Mouse (Mus musculus) stomach, postnatal 0 days (tissue): ENCODE measurements around the gene Tfeb. TPM values are rescaled to one million over a fixed set of nuclear protein-coding genes. Genes with fewer than 3 reads are reported as not detected.

Source experiments
- ATAC-seq: fragments of 200-750 bp; cut with Nextera tagmentation; 2 replicates; pipeline ENCODE4 v1.8.0; 2017; ENCODE audit not compliant: low FRiP score, low TSS enrichment
- DNase-seq: peaks from one replicate; pipeline ENCODE4 v3.0.0-alpha.2; 2016; ENCODE audit warnings: low spot score
- H3K27ac ChIP-seq: fragments of 300-500 bp; sonication (generic); replicated peaks from 2 replicates; pipeline ENCODE4 v1.5.1; 2014; ENCODE audit warnings: mild to moderate bottlenecking, control low read depth
- H3K27me3 ChIP-seq: fragments of 300-500 bp; sonication (generic); 2 replicates; pipeline ENCODE4 v1.6.1; 2014; ENCODE audit warnings: low read length; ENCODE audit not compliant: control insufficient read depth, insufficient read depth
- H3K36me3 ChIP-seq: fragments of 300-500 bp; sonication (generic); 2 replicates; pipeline ENCODE4 v1.6.1; 2014; ENCODE audit warnings: low read length, mixed read lengths; ENCODE audit not compliant: control insufficient read depth, insufficient read depth
- H3K4me1 ChIP-seq: fragments of 300-500 bp; sonication (generic); replicated peaks from 2 replicates; pipeline ENCODE4 v1.6.1; 2014; ENCODE audit warnings: antibody characterized with exemption; ENCODE audit not compliant: control insufficient read depth, insufficient read depth
- H3K4me2 ChIP-seq: fragments of 300-500 bp; sonication (generic); replicated peaks from 2 replicates; pipeline ENCODE4 v1.6.1; 2014; ENCODE audit warnings: low read depth, mild to moderate bottlenecking, control low read depth, moderate library complexity
- H3K4me3 ChIP-seq: fragments of 300-500 bp; sonication (generic); 2 replicates; pipeline ENCODE4 v1.5.1; 2014; ENCODE audit warnings: low read depth, low read length, control low read depth
- H3K9ac ChIP-seq: fragments of 300-500 bp; sonication (generic); 2 replicates; pipeline ENCODE4 v1.6.1; 2014; ENCODE audit warnings: mild to moderate bottlenecking, low read length, control low read depth, mixed read lengths
- H3K9me3 ChIP-seq: fragments of 300-500 bp; sonication (generic); 2 replicates; pipeline ENCODE4 v1.6.1; 2016; ENCODE audit warnings: low read length; ENCODE audit not compliant: control insufficient read depth
- CTCF ChIP-seq: IDR thresholded peaks from 2 replicates; pipeline ENCODE4 v1.5.1; 2016; ENCODE audit warnings: antibody characterized with exemption, low read depth, mild to moderate bottlenecking, moderate library complexity
- EP300 ChIP-seq: optimal IDR thresholded peaks from 2 replicates; pipeline ENCODE3; 2016; ENCODE audit warnings: antibody characterized with exemption
- WGBS: fragments of 180-500 bp; shearing (Covaris S2); extraction: QIAGEN DNeasy Blood & Tissue Kit; methylation state at CpG from one replicate; pipeline ENCODE4 v1.1.7; 2014; 5-methylcytosine and 5-hydroxymethylcytosine counted together
- polyA plus RNA-seq: library from polyadenylated mRNA; unstranded; fragments of >200 nt; fragmentation: Nextera tagmentation; extraction: Ambion mirVana; gene quantifications from 2 replicates; pipeline ENCODE4 v1.2.1, GENCODE M21; 2015

Gene Tfeb
- polyA plus RNA-seq, 1 experiment from 2014 or later, result 10.4 TPM

DNA sequence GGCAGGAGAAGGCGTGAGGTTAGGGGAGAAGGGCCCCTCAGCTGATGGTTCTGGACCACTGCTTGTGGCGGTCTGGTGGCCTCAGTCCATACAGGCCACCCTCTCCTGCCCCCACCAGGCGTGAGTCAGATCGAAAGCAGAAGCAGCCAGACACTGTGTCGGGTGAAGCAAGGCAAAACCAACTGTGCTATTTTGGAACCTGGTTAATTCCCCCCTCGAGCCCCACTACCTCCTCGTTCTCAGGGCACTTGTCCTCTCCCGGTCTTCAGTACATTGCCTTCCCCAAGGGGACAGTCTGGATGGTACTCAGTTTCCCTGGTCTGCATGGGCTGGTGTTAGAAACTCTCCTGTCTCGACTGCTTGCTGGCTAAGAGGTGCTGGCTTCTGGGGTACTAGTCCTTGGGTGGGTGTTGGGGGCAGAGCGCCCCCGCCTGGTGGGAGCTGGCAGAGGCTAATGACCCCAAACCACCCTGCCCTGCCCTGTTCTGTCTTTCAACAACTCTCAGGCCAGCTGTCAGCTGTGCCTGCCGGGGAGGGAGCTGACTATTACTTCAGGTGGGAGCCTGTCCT, 32.0 kb downstream of the Tfeb start:
- no peak overlapping the region for H3K9ac ChIP-seq
- no peak overlapping the region for H3K27ac ChIP-seq
- H3K36me3 ChIP-seq, result no peaks in the 10 kb centered on the region
- H3K4me3 ChIP-seq, result no peak overlapping the region
- DNase-seq (peak; percentile 43), ATAC-seq (peak; percentile 30; the same call in 1 of the 2 replicates)
- WGBS, result 50% methylated on average over 12 of the region's 12 CpGs
- TF ChIP-seq CTCF (peak; percentile 39), EP300 (no peak)
- no peaks in the 10 kb centered on the region for H3K9me3 ChIP-seq
- H3K4me1 ChIP-seq, result peaks cover under 1% of the 10 kb centered on the region; the same call in 1 of the 2 replicates
- H3K27me3 ChIP-seq, result no peaks in the 10 kb centered on the region
- H3K4me2 ChIP-seq, result no peak overlapping the region

DNA sequence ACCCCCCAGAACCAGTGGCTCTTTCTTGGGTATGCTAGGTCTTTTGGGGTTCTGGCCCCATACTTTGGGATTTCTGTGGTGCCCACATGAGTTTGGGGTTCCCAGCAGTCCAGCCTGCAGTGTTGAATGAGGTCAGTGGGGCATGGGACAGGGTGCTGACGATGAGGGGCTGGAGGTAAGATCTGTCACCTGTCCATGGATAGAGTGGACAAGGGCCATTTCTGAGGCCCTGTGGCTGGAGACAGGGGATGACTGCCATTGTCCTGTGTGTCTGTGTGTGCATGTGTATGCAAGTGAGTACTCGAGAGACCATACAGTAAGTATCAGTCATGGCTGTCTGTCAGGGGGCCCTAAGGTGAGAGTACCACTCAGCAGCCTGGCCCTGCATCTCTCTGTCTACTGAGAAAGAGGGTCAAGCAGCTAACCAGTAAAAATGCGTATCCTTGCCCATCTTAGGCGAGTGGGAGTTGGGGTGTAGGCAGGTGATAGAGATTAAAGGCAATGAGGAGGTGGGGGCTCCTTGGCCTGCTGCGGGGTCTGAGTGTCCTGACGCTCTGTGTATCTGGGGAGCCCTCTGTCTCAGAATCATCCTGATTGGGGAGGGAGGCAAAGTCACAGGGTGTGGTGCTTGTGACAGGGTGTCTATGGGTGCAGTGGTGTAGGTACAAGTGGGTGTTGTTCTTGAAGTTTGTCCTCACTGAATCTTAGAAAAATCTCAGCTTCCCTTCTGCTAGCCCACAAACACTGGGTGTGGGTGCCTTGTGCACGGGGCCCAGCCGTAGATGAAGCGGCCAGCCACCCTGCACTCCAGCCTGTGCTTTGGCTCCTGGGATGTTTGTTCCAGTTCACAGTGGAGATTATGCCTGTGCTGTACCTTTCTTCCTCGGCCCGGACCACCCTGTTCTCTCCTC, 32.8 kb downstream of the Tfeb start:
- ATAC-seq (no peak), DNase-seq (no peak)
- H3K9me3 ChIP-seq, result no peaks in the 10 kb centered on the region
- H3K36me3 ChIP-seq, result no peaks in the 10 kb centered on the region
- no peak overlapping the region for H3K4me3 ChIP-seq
- no peaks in the 10 kb centered on the region for H3K27me3 ChIP-seq
- H3K9ac ChIP-seq, result no peak overlapping the region
- WGBS, result 65% methylated on average over 11 of the region's 11 CpGs
- H3K27ac ChIP-seq, result no peak overlapping the region
- H3K4me2 ChIP-seq, result no peak overlapping the region
- H3K4me1 ChIP-seq, result no peaks in the 10 kb centered on the region
- TF ChIP-seq CTCF (no peak), EP300 (no peak)

DNA sequence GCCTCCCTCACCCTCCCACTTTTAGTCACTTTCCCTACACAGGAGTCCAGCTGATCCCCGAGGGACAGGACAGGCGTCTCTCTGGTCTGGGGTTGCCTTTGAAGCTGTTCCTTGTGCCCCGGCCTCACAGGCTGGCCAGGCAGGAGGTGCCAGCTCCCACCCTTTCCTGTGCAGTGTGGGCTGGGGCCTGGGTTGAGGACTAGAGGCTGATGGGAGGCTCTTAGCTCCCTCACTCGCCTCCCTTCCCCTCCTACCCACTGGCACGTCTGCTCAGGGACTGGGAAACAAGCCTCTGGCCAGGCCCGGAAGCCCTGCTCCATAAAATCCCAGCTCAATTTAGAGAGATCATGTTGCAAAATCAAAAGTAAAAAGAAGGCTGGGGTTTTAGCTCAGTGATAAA, 36.8 kb downstream of the Tfeb start:
- TF ChIP-seq EP300, result no peak
- TF ChIP-seq CTCF, result no peak
- Histone ChIP-seq H3K9ac (no peak overlapping the region), H3K9me3 (no peaks in the 10 kb centered on the region), H3K36me3 (no peaks in the 10 kb centered on the region), H3K27me3 (no peaks in the 10 kb centered on the region), H3K27ac (no peak overlapping the region), H3K4me3 (no peak overlapping the region), H3K4me1 (no peaks in the 10 kb centered on the region), H3K4me2 (no peak overlapping the region)
- 71% methylated on average over 6 of the region's 6 CpGs for WGBS
- ATAC-seq, result no peak
- no peak for DNase-seq

GRCm38 (mm10) chr17:47777141-47777540, 40.3 kb downstream of the Tfeb start:
- Histone ChIP-seq H3K4me2 (no peak overlapping the region), H3K27ac (no peak overlapping the region), H3K4me1 (no peaks in the 10 kb centered on the region), H3K36me3 (no peaks in the 10 kb centered on the region), H3K27me3 (no peaks in the 10 kb centered on the region), H3K9me3 (no peaks in the 10 kb centered on the region), H3K9ac (no peak overlapping the region), H3K4me3 (no peak overlapping the region)
- TF ChIP-seq CTCF, result no peak
- DNase-seq (no peak), ATAC-seq (no peak)
- WGBS, result 56% methylated on average over 2 of the region's 2 CpGs

GRCm38 (mm10) chr17:47780470-47780869, 43.6 kb downstream of the Tfeb start:
- H3K4me3 ChIP-seq, result no peak overlapping the region
- no peaks in the 10 kb centered on the region for H3K27me3 ChIP-seq
- H3K4me1 ChIP-seq, result no peaks in the 10 kb centered on the region
- 79% methylated on average over 10 of the region's 10 CpGs for WGBS
- no peaks in the 10 kb centered on the region for H3K9me3 ChIP-seq
- DNase-seq (no peak), ATAC-seq (no peak)
- H3K4me2 ChIP-seq, result no peak overlapping the region
- H3K27ac ChIP-seq, result peak overlapping the region; percentile 35; the same call in 1 of the 2 replicates
- no peaks in the 10 kb centered on the region for H3K36me3 ChIP-seq
- H3K9ac ChIP-seq, result no peak overlapping the region
- TF ChIP-seq EP300 (no peak), CTCF (no peak)

DNA sequence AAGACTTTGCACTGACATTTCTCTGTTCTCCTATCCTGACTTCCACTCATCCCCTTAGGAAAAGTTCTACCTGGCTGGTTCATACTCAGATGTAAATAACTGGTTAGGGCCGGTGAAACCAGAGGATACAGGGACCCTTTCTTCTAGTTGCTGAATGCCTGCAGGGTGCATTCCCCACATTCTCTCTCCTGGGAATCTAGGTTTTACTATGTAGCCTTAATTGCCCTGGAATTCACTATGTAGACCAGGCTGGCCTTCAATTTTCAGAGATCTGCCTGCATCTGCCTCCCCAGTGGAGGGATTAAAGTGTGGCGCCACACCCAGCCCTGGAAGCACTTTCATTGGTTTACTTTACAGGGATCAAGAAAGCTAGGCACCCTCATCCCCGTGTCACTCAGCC, 45.7 kb downstream of the Tfeb start:
- Histone ChIP-seq H3K4me1 (no peaks in the 10 kb centered on the region), H3K9ac (no peak overlapping the region), H3K27me3 (no peaks in the 10 kb centered on the region), H3K4me3 (no peak overlapping the region), H3K9me3 (no peaks in the 10 kb centered on the region), H3K27ac (no peak overlapping the region), H3K4me2 (no peak overlapping the region), H3K36me3 (no peaks in the 10 kb centered on the region)
- DNase-seq, result no peak
- WGBS, result 74% methylated on average over 3 of the region's 3 CpGs
- ATAC-seq, result no peak
- TF ChIP-seq EP300, result no peak
- TF ChIP-seq CTCF, result no peak
